Mouse (Mus musculus) heart, postnatal 0 days (tissue): ENCODE results near the gene Msx2.

Experiments used
- CTCF ChIP-seq: IDR thresholded peaks from 2 replicates; pipeline ENCODE4 v1.5.1; 2016; ENCODE audit warnings: antibody characterized with exemption, control low read depth, low read depth
- EP300 ChIP-seq: IDR thresholded peaks from 2 replicates; pipeline ENCODE4 v1.6.1; 2016; ENCODE audit warnings: antibody characterized with exemption, low read depth

DNA sequence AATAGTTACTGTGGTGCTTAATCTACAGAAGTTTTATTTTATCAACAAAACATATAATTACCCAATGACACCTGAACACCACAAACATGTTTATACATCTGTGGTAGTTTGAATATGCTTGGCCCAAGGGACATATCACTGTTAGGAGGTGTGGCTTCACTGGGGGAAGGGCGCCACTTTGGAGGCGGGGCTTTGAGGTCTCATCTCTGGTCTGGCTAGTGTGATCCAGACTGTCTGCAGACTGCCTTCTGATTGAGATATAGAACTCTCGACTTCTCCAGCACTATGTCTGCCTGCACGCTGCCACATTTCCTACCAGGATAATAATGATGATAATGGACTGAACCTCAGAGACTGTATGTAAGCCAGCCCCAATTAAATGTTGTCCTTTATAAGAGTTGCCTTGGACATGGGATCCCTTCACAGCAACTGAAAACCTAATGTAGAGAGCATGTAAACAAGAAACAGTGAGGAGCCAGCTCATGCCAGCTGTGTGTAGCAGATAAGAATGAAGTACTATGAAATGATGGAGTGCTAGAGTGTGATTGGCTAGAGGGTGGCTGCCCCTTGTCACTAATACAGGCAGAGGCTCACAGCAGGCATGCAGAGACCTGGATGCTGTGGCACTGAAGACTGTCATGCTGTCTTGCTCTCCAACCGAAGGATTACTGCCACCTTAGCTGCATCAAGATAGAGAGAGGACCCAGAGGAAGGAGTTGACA lies 31.4 kb downstream of the Msx2 start:
- TF ChIP-seq CTCF, result no peak
- TF ChIP-seq EP300, result no peak
